Mouse (Mus musculus) natural killer cell, adult 2 months (primary cell): ENCODE measurements around the gene 1700010B08Rik.
"Not testable (repeated sequence)": the region's sequence is repeated elsewhere in the genome, so short reads cannot be mapped to it uniquely, and the experiment has no call there.

Experiments
- DNase-seq, 2 experiments: peaks; one replicate each; pipeline ENCODE4 v3.0.0; 2022; ENCODE audit warnings: low spot score in 2 of 2

The 1700010B08Rik gene

GRCm38 (mm10) chr2:173719115-173719514 lies at the start of gene 1700010B08Rik:
1700010B08Rik (plus strand) TSS chr2:173719415.
- DNase-seq, result not testable (repeated sequence)

- no peak for DNase-seq
These were observed 46.8 kb upstream of the 1700010B08Rik start for GRCm38 (mm10) chr2:173672328-173672896.

DNA sequence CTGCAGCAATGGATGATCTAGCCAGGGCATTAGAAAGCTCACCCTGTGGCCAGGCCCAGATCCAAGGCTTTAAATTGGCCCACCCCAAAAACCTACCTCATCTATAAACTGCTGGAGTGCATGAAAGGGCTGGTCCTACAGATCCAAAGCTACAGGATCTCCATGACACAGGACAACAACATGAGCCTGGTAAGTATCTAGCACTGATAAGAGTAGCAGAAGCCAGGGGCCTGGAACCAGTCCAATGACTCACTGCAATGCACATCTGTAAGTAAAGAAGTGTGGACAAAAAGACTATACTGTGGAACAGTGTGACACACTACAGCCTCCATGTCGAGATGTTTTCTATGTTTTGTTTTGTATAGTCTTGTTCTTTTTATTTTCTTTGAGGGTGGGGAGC lies 45.7 kb upstream of the 1700010B08Rik start:
- no peak for DNase-seq

DNA sequence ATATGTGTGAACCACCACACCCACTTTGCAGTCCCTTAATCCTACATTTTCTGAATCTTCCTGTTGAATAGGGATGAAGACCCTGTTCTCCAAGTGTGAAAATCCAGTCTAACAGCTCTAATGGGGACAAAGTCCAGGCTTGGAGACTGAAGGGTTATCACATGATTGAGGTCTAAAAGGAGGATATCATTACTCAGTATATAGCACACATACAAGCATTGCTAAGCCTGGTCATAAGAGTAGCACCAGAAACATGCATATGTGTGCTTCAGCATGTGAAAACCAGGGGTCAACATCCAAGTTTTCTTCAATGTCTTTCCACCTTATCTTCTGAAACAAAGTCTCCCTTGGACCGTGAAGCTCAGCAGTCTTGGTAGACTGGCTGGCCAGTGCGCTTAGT lies 40.6 kb upstream of the 1700010B08Rik start:
- no peak for DNase-seq

- DNase-seq, result peak; percentile 53 to 68
These were observed 40.0 kb upstream of the 1700010B08Rik start for GRCm38 (mm10) chr2:173679217-173679616.

DNA sequence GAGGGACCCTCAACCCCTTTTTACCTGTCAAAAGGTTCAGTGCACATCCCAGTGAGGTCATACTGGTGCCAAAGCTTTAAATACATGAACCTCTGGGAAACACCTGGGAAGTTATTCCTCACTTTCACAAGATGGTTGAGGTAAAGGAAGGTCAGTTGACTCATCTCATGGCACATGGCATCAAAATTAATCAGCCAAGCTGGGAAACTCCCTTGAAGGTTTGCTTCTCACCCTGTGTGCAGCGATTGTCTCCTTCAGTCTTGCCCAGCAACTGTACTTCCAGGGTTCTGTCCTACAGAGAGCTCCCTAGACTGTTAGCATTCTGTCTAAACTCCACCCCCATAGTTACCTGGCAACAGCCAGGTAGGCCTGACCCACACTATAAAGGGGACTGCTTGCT lies 39.1 kb upstream of the 1700010B08Rik start:
- DNase-seq, result no peak

DNA sequence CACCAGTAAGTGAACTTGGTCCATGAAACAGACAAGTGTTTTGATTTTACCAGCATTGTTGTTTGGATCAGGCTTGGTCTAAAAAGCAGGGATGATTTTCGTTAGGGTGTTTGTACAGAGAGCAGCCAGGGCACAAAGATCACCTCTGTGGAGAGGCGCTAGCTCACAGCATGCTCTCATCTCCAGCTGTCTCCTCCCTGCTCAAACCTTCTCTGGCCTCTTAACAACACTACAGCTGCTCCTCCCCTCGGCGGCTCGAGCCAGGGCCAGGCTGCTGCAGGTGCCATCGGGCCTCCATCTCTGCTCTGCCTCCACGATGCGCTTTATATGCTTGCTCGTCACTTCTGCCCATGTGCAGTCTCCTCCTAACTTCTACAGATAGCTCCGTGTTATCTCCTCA lies 36.4 kb upstream of the 1700010B08Rik start:
- no peak for DNase-seq

DNA sequence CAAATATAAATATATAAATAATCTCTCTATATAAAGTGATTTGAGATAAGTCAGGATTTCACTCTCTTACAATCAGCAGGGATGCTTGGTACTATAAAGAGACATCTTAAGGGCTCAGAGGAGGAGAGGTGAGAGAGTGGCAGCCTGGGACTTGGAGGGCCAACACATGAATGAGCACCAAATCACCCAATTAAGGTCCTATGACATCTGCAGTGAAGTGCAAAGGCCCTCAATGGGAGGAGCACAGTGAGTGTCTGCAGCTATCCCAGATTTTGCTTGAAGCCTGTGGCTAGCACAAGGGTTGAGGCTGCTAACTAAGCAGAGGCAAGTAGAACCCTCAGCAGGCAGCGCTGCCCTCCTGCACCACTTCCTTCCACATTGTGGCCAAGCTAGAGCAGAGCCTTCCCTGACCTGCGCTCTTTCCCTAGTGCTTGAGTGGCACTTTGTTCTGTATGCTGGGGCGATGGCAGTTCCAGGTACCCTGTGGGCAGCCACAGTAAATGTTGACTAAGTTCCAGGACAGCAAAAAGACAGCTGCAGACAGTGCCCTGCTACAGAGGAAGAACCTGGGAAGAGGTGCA lies 33.3 kb upstream of the 1700010B08Rik start:
- DNase-seq, result no peak

DNA sequence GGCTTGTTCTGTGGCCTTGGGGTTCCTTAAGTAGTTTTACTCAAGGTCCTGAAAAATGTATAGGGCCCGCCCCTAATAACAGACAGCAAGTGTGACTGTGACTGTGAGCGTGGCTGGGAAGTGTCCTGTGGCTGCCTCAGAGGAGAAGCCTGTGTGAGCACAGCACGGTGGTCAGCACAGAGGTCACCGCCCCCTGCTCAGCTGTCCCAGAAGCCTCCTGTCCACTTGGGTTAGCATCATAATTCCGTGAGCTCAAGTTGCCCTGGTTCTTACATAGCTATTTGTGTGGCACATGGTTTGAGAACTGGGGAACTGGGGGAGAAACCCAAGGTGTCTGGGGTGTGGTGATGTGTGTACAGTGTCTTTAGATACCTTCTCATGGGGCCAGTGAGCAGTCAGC lies 31.9 kb upstream of the 1700010B08Rik start:
- DNase-seq, result no peak

DNA sequence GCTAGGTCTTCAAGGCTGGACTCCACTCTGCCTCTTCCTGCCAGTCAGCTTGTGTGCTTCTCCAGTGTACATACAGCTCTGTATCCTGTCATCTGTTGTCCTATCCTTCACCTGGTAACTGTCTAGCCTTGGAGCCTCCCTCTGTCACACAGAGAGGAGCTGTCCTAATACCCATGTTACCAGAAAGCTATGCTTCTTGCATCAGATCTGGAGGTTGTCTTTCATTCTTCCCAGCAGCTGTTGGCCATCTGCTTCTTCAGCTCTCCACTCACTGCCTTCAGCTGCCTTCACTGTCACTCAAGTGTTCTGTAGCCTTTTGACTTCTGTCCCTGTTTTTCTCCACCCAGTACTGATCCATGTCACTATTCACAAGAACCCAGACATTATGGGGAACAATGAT lies 29.4 kb upstream of the 1700010B08Rik start:
- DNase-seq, result no peak

- DNase-seq, result no peak
These were observed 27.5 kb upstream of the 1700010B08Rik start for GRCm38 (mm10) chr2:173691748-173692147.

DNA sequence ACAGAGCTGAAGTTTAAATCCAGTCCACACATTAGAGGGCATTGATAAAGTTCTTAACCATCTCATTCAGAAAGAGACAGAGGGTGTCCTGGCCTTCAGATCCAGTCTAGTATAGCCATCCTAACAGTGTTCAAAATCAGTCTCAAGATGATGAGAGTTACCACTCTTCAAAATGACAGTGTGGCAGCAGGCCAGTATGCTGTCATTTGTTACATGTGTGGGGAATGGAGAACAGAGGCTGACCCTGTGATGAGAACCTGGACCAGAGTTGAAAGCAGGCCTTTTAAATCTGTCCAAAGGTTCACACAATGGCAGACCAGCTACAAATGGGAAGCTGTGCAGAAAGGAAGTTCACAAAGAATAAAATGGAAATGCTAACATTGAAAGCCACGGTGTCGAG lies 26.5 kb upstream of the 1700010B08Rik start:
- DNase-seq, result no peak

GRCm38 (mm10) chr2:173698850-173699249 lies 20.4 kb upstream of the 1700010B08Rik start:
- no peak for DNase-seq

- DNase-seq, result no peak
These were observed 16.9 kb upstream of the 1700010B08Rik start for GRCm38 (mm10) chr2:173702096-173702866.

DNA sequence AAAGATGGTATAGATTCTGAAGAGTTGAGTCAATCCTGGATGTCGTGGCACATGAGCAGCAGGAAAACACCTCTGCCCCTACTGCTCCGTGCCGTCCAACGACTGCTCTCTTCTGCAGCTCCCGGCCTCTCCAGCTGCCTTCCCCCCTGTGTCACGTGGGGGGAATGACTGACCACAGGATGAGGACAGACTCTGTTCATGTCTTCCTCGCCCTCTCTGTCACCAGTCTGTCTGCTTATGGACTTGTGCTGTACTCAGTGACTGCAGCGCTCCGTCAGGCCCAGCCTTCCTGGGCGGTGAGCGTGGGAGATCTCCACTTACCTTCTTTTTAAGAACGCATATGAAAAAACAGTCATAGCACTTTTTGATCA lies 16.4 kb upstream of the 1700010B08Rik start:
- no peak for DNase-seq

DNA sequence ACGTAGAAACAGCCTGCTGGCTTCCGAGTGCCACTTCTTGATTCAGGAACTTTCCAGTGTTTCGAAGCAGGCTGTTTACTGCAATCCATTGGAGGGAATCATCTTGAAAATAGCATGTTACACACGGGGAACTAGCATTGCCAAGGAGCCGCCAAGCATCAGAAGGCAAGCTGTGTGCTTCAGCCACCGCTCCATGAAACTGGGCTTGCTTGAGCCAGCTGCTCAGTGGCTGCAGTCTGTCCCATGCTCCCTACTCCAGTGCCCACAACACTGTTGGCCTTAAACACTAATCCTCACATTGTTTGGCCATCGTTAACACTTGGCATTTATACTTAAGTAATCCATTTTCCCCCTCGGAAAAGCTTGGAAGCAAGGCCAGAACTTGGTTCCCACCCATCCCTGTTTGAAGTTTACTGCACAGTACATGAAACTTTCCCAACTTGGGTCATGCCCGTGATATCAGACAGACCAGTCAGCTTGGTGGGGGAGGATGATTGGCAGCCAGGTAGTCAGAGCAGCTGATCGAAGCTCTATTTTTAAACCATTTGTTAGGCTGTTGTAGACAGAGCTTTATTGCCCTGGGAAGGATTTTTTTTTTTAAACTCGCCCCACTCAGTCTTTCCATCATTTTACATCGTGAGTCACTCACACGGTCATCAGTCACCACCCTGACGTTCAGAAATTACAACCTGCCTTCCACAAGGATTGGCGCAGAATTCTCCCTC lies 13.2 kb upstream of the 1700010B08Rik start:
- DNase-seq, result no peak

GRCm38 (mm10) chr2:173707626-173708025 lies 11.6 kb upstream of the 1700010B08Rik start:
- not testable (repeated sequence) for DNase-seq

- DNase-seq, result no peak
These were observed 9.0 kb upstream of the 1700010B08Rik start for GRCm38 (mm10) chr2:173710193-173710592.

DNA sequence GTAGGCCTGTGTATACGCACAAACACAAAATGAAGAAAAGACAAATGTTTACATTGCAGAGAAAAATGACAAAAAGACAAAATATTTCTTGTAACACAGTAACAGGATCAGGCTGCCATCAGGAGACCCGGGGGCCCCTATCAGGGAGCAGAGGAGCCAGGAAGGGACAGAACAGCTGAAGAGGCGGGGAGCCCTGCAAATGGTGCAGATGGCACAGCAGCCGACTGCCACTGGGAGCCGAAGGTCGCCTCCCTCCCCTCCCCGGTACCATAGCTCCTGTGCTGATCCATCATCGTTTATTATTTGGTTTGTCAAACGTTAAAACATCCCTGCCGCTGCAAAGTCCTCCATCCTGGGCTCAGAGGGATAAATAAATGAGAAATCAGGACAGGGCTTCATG lies 6.6 kb upstream of the 1700010B08Rik start:
- no peak for DNase-seq

DNA sequence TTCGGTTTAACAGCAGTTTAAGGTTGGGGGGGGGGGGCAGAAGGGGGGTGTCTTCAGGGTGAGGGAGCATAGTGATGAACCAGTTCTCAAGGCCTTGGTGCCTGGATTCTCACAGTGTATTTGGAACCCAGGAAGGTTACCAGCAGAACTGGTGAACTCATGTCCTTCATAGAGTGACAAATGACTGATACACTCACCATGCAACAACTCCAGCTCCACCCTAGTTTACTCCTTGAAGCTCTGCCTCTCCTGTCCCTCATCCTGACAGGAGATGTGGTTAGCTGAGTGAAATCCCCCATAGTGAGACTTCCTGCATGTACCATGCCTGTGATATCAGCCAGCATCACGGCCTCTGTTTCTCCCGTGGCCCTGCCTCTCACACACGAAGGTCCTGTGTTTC lies 6.0 kb upstream of the 1700010B08Rik start:
- no peak for DNase-seq

GRCm38 (mm10) chr2:173714620-173715218 lies 4.5 kb upstream of the 1700010B08Rik start:
- DNase-seq, result no peak

DNA sequence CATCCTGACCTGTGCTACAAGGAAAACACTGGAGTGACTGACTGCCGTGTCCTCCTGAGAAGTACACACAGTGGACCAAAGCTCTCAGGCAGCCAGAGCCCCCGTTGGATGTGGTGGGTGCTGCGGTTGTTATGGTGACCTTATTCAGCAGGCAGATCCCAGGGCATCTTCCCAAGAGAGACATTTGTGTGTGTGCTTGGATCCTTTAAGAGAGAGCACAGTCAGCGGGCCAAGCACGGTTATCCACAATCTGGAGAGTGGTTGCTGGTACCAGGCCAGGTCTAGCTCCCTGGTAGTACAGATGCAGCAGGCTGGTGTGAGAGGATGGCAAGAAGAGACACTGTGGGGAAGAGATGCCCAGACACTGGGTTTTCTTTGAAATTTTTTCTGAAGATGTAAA lies 2.2 kb upstream of the 1700010B08Rik start:
- no peak for DNase-seq
